Mouse (Mus musculus): ENCODE measurements around the gene Fgf13.

DNA sequence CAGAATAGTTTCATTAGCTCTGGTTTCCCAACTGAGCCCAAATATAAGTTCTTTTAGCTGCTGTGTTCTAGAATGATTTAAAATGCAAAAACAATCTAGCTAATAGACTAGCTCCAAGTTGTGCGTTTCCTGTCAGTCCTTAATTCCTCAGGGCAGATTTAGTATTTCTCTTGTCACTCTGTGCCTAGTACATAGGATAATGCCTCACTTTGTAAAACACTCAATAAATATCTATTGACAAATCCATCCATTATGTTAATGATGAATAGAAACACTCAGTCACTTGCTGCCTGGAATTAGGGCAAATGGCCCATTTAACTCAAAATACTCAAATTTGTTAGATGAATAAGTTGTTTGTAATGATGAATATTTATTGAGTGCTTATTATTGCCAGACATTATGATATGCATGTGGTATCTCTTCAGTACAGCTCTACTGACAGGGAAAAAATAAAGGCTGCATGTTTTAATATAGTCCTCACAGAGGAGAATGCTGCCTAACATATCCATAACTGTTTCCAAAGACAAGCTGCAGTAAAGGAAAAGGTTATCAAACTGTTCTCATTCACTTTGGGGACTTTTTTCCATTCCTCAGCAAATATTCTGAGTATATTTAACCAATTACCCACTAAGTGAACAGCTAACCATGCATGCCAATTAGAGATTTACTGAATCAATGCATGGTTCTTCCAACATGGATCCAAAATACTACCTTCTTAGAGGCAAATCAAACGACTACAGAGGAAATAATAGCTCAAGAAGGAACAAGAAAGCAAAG is 327.0 kb downstream of the Fgf13 start:
- TF ChIP-seq CTCF (IDR thresholded peaks at IDR 0.05; ENCODE audit: extremely low read depth, insufficient read depth, low read length) (no peak), POLR2A (IDR thresholded peaks at IDR 0.05; ENCODE audit: extremely low read depth, insufficient read depth, low read length) (no peak)
